Mouse (Mus musculus) C2C12 (cell line): Measurements from ENCODE around the gene Acta1.

Source experiments
- CEBPB ChIP-seq: IDR thresholded peaks from one replicate; pipeline ENCODE4 v1.6.1; 2011; ENCODE audit warnings: low read depth, mild to moderate bottlenecking, control low read depth, moderate library complexity
- CTCF ChIP-seq: IDR thresholded peaks from one replicate; pipeline ENCODE4 v1.5.1; 2011; ENCODE audit not compliant: control insufficient read depth, insufficient read depth, insufficient read length
- MAX ChIP-seq: IDR thresholded peaks from one replicate; pipeline ENCODE4 v1.6.1; 2011; ENCODE audit warnings: mild to moderate bottlenecking, control low read depth
- MYOG ChIP-seq: IDR thresholded peaks from one replicate; pipeline ENCODE4 v1.6.1; 2011; ENCODE audit not compliant: control insufficient read depth, insufficient read length; ENCODE audit errors: extremely low read depth
- USF1 ChIP-seq: IDR thresholded peaks from one replicate; pipeline ENCODE4 v1.6.1; 2011; ENCODE audit warnings: low read depth, mild to moderate bottlenecking, control low read depth, moderate library complexity

GRCm38 (mm10) chr8:123899366-123899765 lies 4.8 kb upstream of the Acta1 start:
- TF ChIP-seq CTCF (no peak), USF1 (no peak), MYOG (no peak), MAX (no peak), CEBPB (no peak)
